Mouse (Mus musculus) myocyte (in vitro differentiated cells): ENCODE data around the gene Matn4.

Source experiments
- MYOD1 ChIP-seq, 3 experiments: IDR thresholded peaks; one replicate each; pipeline ENCODE4 v1.6.1; 2011; ENCODE audit warnings: control low read depth in 2 of 3, low read depth in 2 of 3, mild to moderate bottlenecking in 2 of 3, moderate library complexity in 1 of 3; ENCODE audit not compliant: insufficient read length in 2 of 3, control insufficient read depth in 1 of 3
- MYOG ChIP-seq, 3 experiments: IDR thresholded peaks; one replicate each; pipeline ENCODE4 v1.6.1; 2011; ENCODE audit warnings: control low read depth in 2 of 3, low read depth in 2 of 3, mild to moderate bottlenecking in 2 of 3; ENCODE audit not compliant: insufficient read length in 2 of 3, control insufficient read depth in 1 of 3, insufficient read depth in 1 of 3
- POLR2A ChIP-seq: IDR thresholded peaks from one replicate; pipeline ENCODE4 v1.6.1; 2011; ENCODE audit warnings: low read depth, mild to moderate bottlenecking, control low read depth, moderate library complexity; ENCODE audit not compliant: insufficient read length
- POLR2AphosphoS2 ChIP-seq: IDR thresholded peaks from one replicate; pipeline ENCODE4 v1.6.1; 2011; ENCODE audit warnings: low read depth, control low read depth; ENCODE audit not compliant: insufficient read length
- USF1 ChIP-seq: IDR thresholded peaks from one replicate; pipeline ENCODE4 v1.6.1; 2011; ENCODE audit warnings: low read depth, mild to moderate bottlenecking, control low read depth, moderate library complexity

DNA sequence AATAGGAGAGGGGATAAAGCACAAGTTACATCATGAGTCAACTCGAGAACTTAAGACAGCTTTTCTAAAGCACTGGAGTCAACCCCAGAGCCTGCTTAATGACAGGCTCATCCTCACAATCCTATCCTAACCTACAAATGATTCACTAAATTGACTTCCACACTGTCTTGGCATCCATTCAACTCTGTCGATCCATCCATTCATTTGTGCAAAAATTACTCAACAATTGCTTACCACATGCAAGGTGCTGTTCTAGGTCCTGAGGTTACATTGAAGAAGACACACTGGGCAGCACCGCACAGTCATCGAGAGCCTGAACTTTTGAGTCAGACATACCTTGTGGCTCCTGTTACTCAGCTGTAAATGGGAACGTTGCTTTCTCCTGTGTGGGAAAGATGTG, 45.9 kb downstream of the Matn4 start:
- TF ChIP-seq POLR2A: no peak
- TF ChIP-seq USF1: no peak
- no peak for TF ChIP-seq MYOD1 (IDR thresholded peaks at IDR 0.05; ENCODE audit: control insufficient read depth in 1 of 3, insufficient read length in 2 of 3, low read depth in 2 of 3)
- TF ChIP-seq POLR2AphosphoS2: no peak
- no peak for TF ChIP-seq MYOG (IDR thresholded peaks at IDR 0.05; ENCODE audit: control insufficient read depth in 1 of 3, insufficient read depth in 1 of 3, insufficient read length in 2 of 3, low read depth in 2 of 3)
